Mouse (Mus musculus) bone marrow, adult 2 months (tissue): ENCODE data around the gene Chmp4b.

Experiments
- CTCF ChIP-seq: fragments of 200-500 bp; IDR thresholded peaks from 2 replicates; pipeline ENCODE4 v1.5.1; 2011; ENCODE audit warnings: low read length, control low read depth; ENCODE audit not compliant: control insufficient read depth, insufficient read depth
- POLR2A ChIP-seq: fragments of 200-500 bp; IDR thresholded peaks from 2 replicates; pipeline ENCODE4 v1.6.1; 2011; ENCODE audit warnings: low read depth, mild to moderate bottlenecking, control low read depth, low read length, borderline replicate concordance; ENCODE audit not compliant: control insufficient read depth

- TF ChIP-seq POLR2A (no peak), CTCF (no peak)
These were observed 92.4 kb downstream of the Chmp4b start for GRCm38 (mm10) chr2:154743915-154744314.
